Comparison of ENCODE assay signal across 8 mouse cellular contexts in the genomic region with DNA sequence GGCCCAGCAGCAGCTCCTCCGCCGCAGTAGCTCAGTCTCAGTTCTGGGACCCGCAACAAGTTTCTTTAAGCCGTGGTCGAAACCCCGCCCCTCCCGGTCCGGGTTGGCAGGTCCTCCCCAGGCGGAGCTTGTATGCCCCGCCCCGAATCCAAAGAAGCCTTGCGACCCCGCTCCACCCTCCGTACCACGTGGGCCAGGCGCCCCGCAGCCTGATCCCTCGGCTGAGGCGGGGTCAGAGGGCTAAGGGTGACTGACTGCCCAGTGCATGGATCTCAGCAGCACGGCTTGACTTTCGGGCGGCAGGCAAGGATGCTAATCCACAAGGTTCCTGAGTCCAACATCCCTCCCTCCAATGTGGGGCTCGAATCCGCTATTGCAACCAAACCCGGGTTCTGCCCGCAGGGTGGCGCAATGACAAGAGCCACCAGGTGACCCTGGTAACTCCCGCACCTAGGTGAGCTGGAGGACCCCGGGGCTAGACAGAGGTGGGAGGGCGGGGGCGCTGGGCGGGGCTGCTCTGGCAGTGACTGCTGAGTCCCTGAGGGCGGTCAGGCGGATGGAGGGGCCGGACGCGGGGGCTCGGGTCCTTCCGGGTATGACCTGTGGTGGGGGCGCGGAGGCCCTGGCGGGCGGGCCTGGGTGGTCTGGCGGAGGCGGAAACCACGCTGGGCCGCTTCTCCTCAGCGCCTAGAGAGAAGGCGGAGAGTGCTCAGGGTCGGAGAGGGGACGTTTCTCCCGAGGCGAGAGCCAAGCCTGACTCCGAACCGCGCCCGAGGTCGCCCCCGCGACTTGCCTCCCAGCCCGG. TPM values are rescaled to one million over a fixed set of nuclear protein-coding genes. Genes with fewer than 3 reads are reported as not detected.
DNase-seq lines count a peak whose midpoint lies in the region; ATAC-seq lines count a peak whose summit lies in the region.

A gene (minus strand): TSS at position 39 of the 805 bp plus-strand sequence.

- no peak within 1 kb of the TSS for H3K27ac ChIP-seq in hindbrain, embryonic 11.5 days (ENCODE audit: low read depth, low read length)
- no peak within 1 kb of the TSS for H3K27ac ChIP-seq in lung, embryonic 16.5 days (ENCODE audit: low read length)

- H3K4me2 ChIP-seq in hindbrain, embryonic 11.5 days (replicated peaks; ENCODE audit: low read depth, low read length), result peak within 1 kb of the TSS; percentile 99
- peak within 1 kb of the TSS; percentile 97 for H3K4me2 ChIP-seq in lung, embryonic 16.5 days (ENCODE audit: low read depth, low read length)

- peak; percentile 91 for DNase-seq in ES-CJ7 (ENCODE audit: low read depth, low spot score)
- peak; percentile 61 for DNase-seq in cerebellum, adult 8-10 months
- peak; percentile 89 to 92 for DNase-seq in frontal cortex, postnatal 10 days (ENCODE audit: low spot score in 2 of 2)
- peak; percentile 92 for DNase-seq in hindbrain, embryonic 11.5 days (ENCODE audit: low spot score)
- peak; percentile 88 to 93 for DNase-seq in layer of hippocampus, postnatal 10 days (ENCODE audit: low spot score in 2 of 2)
- DNase-seq in ovary, postnatal 10 days (ENCODE audit: low spot score), result peak; percentile 58
- DNase-seq in thymus, postnatal 0 days (ENCODE audit: low spot score), result peak; percentile 75

- H3K27me3 ChIP-seq in hindbrain, embryonic 11.5 days (ENCODE audit: control insufficient read depth, insufficient read depth, low read length), result peaks cover 14% of the 10 kb centered on the region
- H3K27me3 ChIP-seq in lung, embryonic 16.5 days (ENCODE audit: control insufficient read depth, insufficient read depth, low read depth, low read length), result peaks cover 26% of the 10 kb centered on the region

- no peaks in the 10 kb centered on the region for H3K36me3 ChIP-seq in hindbrain, embryonic 11.5 days (ENCODE audit: control insufficient read depth, insufficient read depth, low read length)
- H3K36me3 ChIP-seq in lung, embryonic 16.5 days (ENCODE audit: control insufficient read depth, insufficient read depth, low read length), result no peaks in the 10 kb centered on the region

- peak within 1 kb of the TSS; percentile 52 for H3K9ac ChIP-seq in hindbrain, embryonic 11.5 days (ENCODE audit: low read depth, low read length)
- peak within 1 kb of the TSS; percentile 57 for H3K9ac ChIP-seq in lung, embryonic 16.5 days (ENCODE audit: low read length)

- under 1% methylated on average over 61 of the region's 61 CpGs for WGBS in hindbrain, embryonic 11.5 days
- WGBS in lung, embryonic 16.5 days, result under 1% methylated on average over 56 of the region's 61 CpGs

- no peaks in the 10 kb centered on the region for H3K9me3 ChIP-seq in hindbrain, embryonic 11.5 days (ENCODE audit: control insufficient read depth, low read length)
- H3K9me3 ChIP-seq in lung, embryonic 16.5 days (ENCODE audit: control insufficient read depth, low read length), result no peaks in the 10 kb centered on the region

- H3K4me3 ChIP-seq in hindbrain, embryonic 11.5 days (ENCODE audit: low read depth, low read length), result peak within 1 kb of the TSS; percentile 53
- peak within 1 kb of the TSS; percentile 57 for H3K4me3 ChIP-seq in lung, embryonic 16.5 days (ENCODE audit: low read length)

- peaks cover 20% of the 10 kb centered on the region for H3K4me1 ChIP-seq in hindbrain, embryonic 11.5 days (replicated peaks; ENCODE audit: control insufficient read depth, insufficient read depth, low read length)
- peaks cover 17% of the 10 kb centered on the region for H3K4me1 ChIP-seq in lung, embryonic 16.5 days (replicated peaks; ENCODE audit: control insufficient read depth, insufficient read depth, low read length)

- peak; percentile 78 for ATAC-seq in hindbrain, embryonic 11.5 days (ENCODE audit: low FRiP score)
- peak; percentile 88 for ATAC-seq in lung, embryonic 16.5 days (ENCODE audit: low read depth)

RNA-seq across cellular contexts. Expression of the gene that starts here (rescaled TPM):
- polyA plus RNA-seq in hindbrain, embryonic 11.5 days (2014; fragmentation: Nextera tagmentation; extraction: Ambion mirVana), result 7.1 TPM in 2 replicates
- 10 to 100 TPM; 62.7 to 66.3 TPM for total RNA-seq in layer of hippocampus, postnatal 10 days (2021)
- polyA plus RNA-seq in lung, embryonic 16.5 days (2015; fragmentation: Nextera tagmentation; extraction: Ambion mirVana), result 0.50 and 0.52 TPM in 2 replicates
- polyA plus RNA-seq in thymus, postnatal 0 days (2015; fragmentation: Nextera tagmentation; extraction: Ambion mirVana), result 0.23 and 0.26 TPM in 2 replicates

Comparison
In these comparisons a context has a peak if more than half of its experiments do, and no peak if none do; other contexts are left out.
1. Peak in ATAC-seq, H3K4me3 ChIP-seq, H3K9ac ChIP-seq and H3K4me2 ChIP-seq in lung, embryonic 16.5 days; RNA of the gene not detected or under 1 TPM.
2. Peak in DNase-seq in thymus, postnatal 0 days; RNA of the gene not detected or under 1 TPM.